In genomic region chr5:113539438-113539837, GRCm38 (mm10) we compare ENCODE assay signal across 25 mouse cellular contexts. TPM values are rescaled to one million over a fixed set of nuclear protein-coding genes. Genes with fewer than 3 reads are reported as not detected.
A peak's percentile ranks its signal among the peaks of the same experiment; 100 is the strongest.
DNase-seq lines count a peak whose midpoint lies in the region; ATAC-seq and TF ChIP-seq lines count a peak whose summit lies in the region.
"Had no signal": no experiment of that assay in that cellular context is flagged by ENCODE, and none has a peak within 500 bp of the region (broad histone marks: within the 10 kb centered on the region; RNA-seq: fewer than 3 reads in every experiment).

No protein-coding gene starts in this region.

- H3K36me3 ChIP-seq in liver, adult 2 months (ENCODE audit: control insufficient read depth, insufficient read depth, low read length) = no peaks in the 10 kb centered on the region
- no peaks in the 10 kb centered on the region for H3K36me3 ChIP-seq in liver, postnatal 0 days (replicated peaks; ENCODE audit: insufficient read depth, low read length)
- H3K36me3 ChIP-seq: embryonic facial prominence, embryonic 15.5 days; kidney, embryonic 15.5 days; limb, embryonic 15.5 days; liver, embryonic 15.5 days; midbrain, embryonic 10.5 days had no signal

- TF ChIP-seq POLR2A in liver, adult 2 months (IDR thresholded peaks at IDR 0.05; ENCODE audit: extremely low read depth, insufficient read depth, low read length) = no peak

- TF ChIP-seq EP300 in liver, postnatal 0 days (IDR thresholded peaks at IDR 0.05; ENCODE audit: low read depth) = no peak

- TF ChIP-seq CTCF in liver, adult 2 months (IDR thresholded peaks at IDR 0.05; ENCODE audit: low read depth, low read length) = no peak
- no peak for TF ChIP-seq CTCF in liver, postnatal 0 days (IDR thresholded peaks at IDR 0.05; ENCODE audit: low read depth)

- no peak for ATAC-seq in liver, postnatal 0 days
- ATAC-seq in activated CD4-positive, CD25-positive, alpha-beta regulatory T cell, adult 4 months = peak; percentile 85
- peak; percentile 73 for ATAC-seq in megakaryocyte, adult 5-6 weeks (ENCODE audit: poor library complexity, severe bottlenecking)
- ATAC-seq: forebrain, embryonic 14.5 days; hindbrain, postnatal 0 days; midbrain, embryonic 16.5 days had no signal

- no peaks in the 10 kb centered on the region for H3K79me2 ChIP-seq in liver, adult 2 months (ENCODE audit: control insufficient read depth, insufficient read depth, low read length)

- no peaks in the 10 kb centered on the region for H3K4me1 ChIP-seq in liver, adult 2 months (ENCODE audit: control insufficient read depth, insufficient read depth, low read length)
- H3K4me1 ChIP-seq in liver, postnatal 0 days (ENCODE audit: insufficient read depth) = no peaks in the 10 kb centered on the region
- H3K4me1 ChIP-seq: liver, embryonic 15.5 days had no signal

- intact Hi-C loops in heart, postnatal 25 days (cut with DNase I) = no loop called here

- no peaks in the 10 kb centered on the region for H3K9me3 ChIP-seq in liver, postnatal 0 days (ENCODE audit: low read length)
- H3K9me3 ChIP-seq: embryonic facial prominence, embryonic 15.5 days; kidney, embryonic 15.5 days; limb, embryonic 15.5 days; liver, embryonic 15.5 days; midbrain, embryonic 10.5 days had no signal

- peak; percentile 1 for DNase-seq in liver, adult 2 months (ENCODE audit: extremely low read depth, low read depth, low spot score)
- DNase-seq in liver, postnatal 0 days = no peak
- DNase-seq in 416B (ENCODE audit: low read depth) (peak; percentile 9), adipocyte (ENCODE audit: low spot score) (no peak)
- no peak for DNase-seq in cerebellum, postnatal 10 days
- no peak for DNase-seq in heart, postnatal 25 days (ENCODE audit: low spot score)
- DNase-seq: adrenal gland, postnatal 36 days; cerebellum, adult 9-11 months; gastrocnemius, adult 2 months; kidney, adult 11 months; kidney, postnatal 4 days; right cerebral cortex, postnatal 14 days; thymus, adult 18-20 months had no signal

- 58% methylated on average over 2 of the region's 2 CpGs for WGBS in liver, adult 2 months
- WGBS in liver, postnatal 0 days (ENCODE audit: insufficient replicate concordance) = 22% methylated on average over 2 of the region's 2 CpGs

- no peaks in the 10 kb centered on the region for H3K27me3 ChIP-seq in liver, adult 2 months (ENCODE audit: control insufficient read depth, insufficient read depth, low read length)
- H3K27me3 ChIP-seq in liver, postnatal 0 days (ENCODE audit: insufficient read depth, low read length) = no peaks in the 10 kb centered on the region
- H3K27me3 ChIP-seq: embryonic facial prominence, embryonic 15.5 days; limb, embryonic 15.5 days; liver, embryonic 15.5 days had no signal

- no peak overlapping the region for H3K4me2 ChIP-seq in liver, postnatal 0 days (ENCODE audit: low read depth, low read length)
- H3K4me2 ChIP-seq: embryonic facial prominence, embryonic 15.5 days; kidney, embryonic 15.5 days; limb, embryonic 15.5 days; liver, embryonic 15.5 days had no signal

- H3K9ac ChIP-seq in liver, adult 2 months (ENCODE audit: low read depth, low read length) = no peak overlapping the region
- H3K9ac ChIP-seq in liver, postnatal 0 days (replicated peaks) = no peak overlapping the region
- H3K9ac ChIP-seq: embryonic facial prominence, embryonic 15.5 days; kidney, embryonic 15.5 days; limb, embryonic 15.5 days; liver, embryonic 15.5 days had no signal

- H3K4me3 ChIP-seq in liver, adult 2 months (ENCODE audit: insufficient read depth, low read depth, low read length) = no peak overlapping the region
- H3K4me3 ChIP-seq in liver, postnatal 0 days (ENCODE audit: low read depth, low read length) = no peak overlapping the region
- H3K4me3 ChIP-seq: embryonic facial prominence, embryonic 15.5 days; gastrocnemius, adult 2 months; kidney, embryonic 15.5 days; limb, embryonic 15.5 days; liver, embryonic 15.5 days; midbrain, embryonic 10.5 days had no signal

- no peak overlapping the region for H3K27ac ChIP-seq in liver, adult 2 months (replicated peaks; ENCODE audit: insufficient read depth, low read depth, low read length)
- no peak overlapping the region for H3K27ac ChIP-seq in liver, postnatal 0 days (ENCODE audit: low read depth)
- H3K27ac ChIP-seq: embryonic facial prominence, embryonic 15.5 days; gastrocnemius, adult 2 months; hindbrain, postnatal 0 days; kidney, embryonic 15.5 days; limb, embryonic 15.5 days; liver, embryonic 15.5 days; macrophage; midbrain, embryonic 10.5 days had no signal

RNA-seq across cellular contexts. Expression of gene Wscd2, which starts 49.3 kb away (rescaled TPM):
- total RNA-seq in liver, adult 2 months (2014; rRNA removed) = under 0.01 and 0.09 TPM in 2 replicates
- polyA plus RNA-seq in liver, adult 2 months (2012; rRNA removed) = 0.05 TPM in 2 replicates
- polyA plus RNA-seq in liver, postnatal 0 days (2015; fragmentation: Nextera tagmentation; extraction: Ambion mirVana) = 0.04 TPM in 1 of 2 replicates, not detected in the other
- polyA plus RNA-seq in activated CD4-positive, CD25-positive, alpha-beta regulatory T cell, adult 4 months (2017; shearing (Covaris generic)) = 1 to 10 TPM; 1.6 to 2.2 TPM
- 0.16 TPM in 1 of 2 replicates, not detected in the other for total RNA-seq in megakaryocyte, adult 5-6 weeks (2015)
- total RNA-seq in megakaryocyte, adult 5-6 weeks (2017) = 0.18 TPM in 1 of 2 replicates, not detected in the other
- under 1 TPM; 0.34 to 0.36 TPM for total RNA-seq in heart, postnatal 25 days (2021)
- total RNA-seq: MEL had no signal
- polyA plus RNA-seq: macrophage had no signal

Comparison
In these comparisons a context has a peak if more than half of its experiments do, and no peak if none do; other contexts are left out.
1. DNase-seq: peak in liver, adult 2 months (single experiment) and 416B (single experiment); none in liver, postnatal 0 days (single experiment), cerebellum, postnatal 10 days (0 of 2), heart, postnatal 25 days (single experiment) and adipocyte (single experiment).